Mouse (Mus musculus) frontal cortex, postnatal 14 days (tissue): Measurements from ENCODE around the gene Slc44a4.

Experiments used
- DNase-seq, 2 experiments: peaks; one replicate each; pipeline ENCODE4 v3.0.0; 2022; ENCODE audit warnings: low spot score in 2 of 2

The Slc44a4 gene

GRCm38 (mm10) chr17:34913930-34914665, at the start of gene Slc44a4:
Gene Slc44a4, plus strand, starts transcription at chr17:34914466.
- no peak for DNase-seq

- no peak for DNase-seq
Measured at GRCm38 (mm10) chr17:34865981-34866380, 48.3 kb upstream of the Slc44a4 start.

GRCm38 (mm10) chr17:34874321-34874720, 39.9 kb upstream of the Slc44a4 start:
- no peak for DNase-seq

GRCm38 (mm10) chr17:34879336-34879879, 34.9 kb upstream of the Slc44a4 start, which contains the start of gene Zbtb12:
Gene Zbtb12, plus strand, starts transcription at chr17:34879483.
- DNase-seq, result no peak

- DNase-seq, result no peak
Measured at GRCm38 (mm10) chr17:34881166-34881565, 33.1 kb upstream of the Slc44a4 start.

- no peak for DNase-seq
Measured at GRCm38 (mm10) chr17:34881683-34882310, 32.5 kb upstream of the Slc44a4 start, which contains the start of gene Gm20547. Gene Gm20547, minus strand, starts transcription at chr17:34882042.

- DNase-seq, result no peak
Measured at GRCm38 (mm10) chr17:34883332-34883731, 30.9 kb upstream of the Slc44a4 start.

- DNase-seq, result no peak
Measured at GRCm38 (mm10) chr17:34884704-34885103, 29.6 kb upstream of the Slc44a4 start.

GRCm38 (mm10) chr17:34885615-34886014, 28.7 kb upstream of the Slc44a4 start:
- no peak for DNase-seq

- DNase-seq, result no peak
Measured at GRCm38 (mm10) chr17:34887942-34888341, 26.3 kb upstream of the Slc44a4 start.

- no peak for DNase-seq
Measured at GRCm38 (mm10) chr17:34890074-34890743, 24.1 kb upstream of the Slc44a4 start.

- no peak for DNase-seq
Measured at GRCm38 (mm10) chr17:34891377-34891776, 22.9 kb upstream of the Slc44a4 start.

GRCm38 (mm10) chr17:34893072-34893824, 21.0 kb upstream of the Slc44a4 start:
- no peak for DNase-seq

GRCm38 (mm10) chr17:34894074-34894597, 20.1 kb upstream of the Slc44a4 start:
- DNase-seq, result peak; percentile 87

- peak in 1 of 2 experiments; percentile 29 for DNase-seq
Measured at GRCm38 (mm10) chr17:34894801-34895530, 19.3 kb upstream of the Slc44a4 start.

GRCm38 (mm10) chr17:34895724-34896123, 18.5 kb upstream of the Slc44a4 start:
- no peak for DNase-seq

GRCm38 (mm10) chr17:34896366-34896765, 17.9 kb upstream of the Slc44a4 start:
- DNase-seq, result no peak

- DNase-seq, result peak in 1 of 2 experiments; percentile 31
Measured at GRCm38 (mm10) chr17:34897373-34898159, 16.7 kb upstream of the Slc44a4 start.

- peak; percentile 69 to 73 for DNase-seq
Measured at GRCm38 (mm10) chr17:34898160-34898586, 16.1 kb upstream of the Slc44a4 start, which contains the start of the genes C2 and Ehmt2. Gene C2, minus strand, starts transcription at chr17:34898265. Gene Ehmt2, plus strand, starts transcription at chr17:34898469.

GRCm38 (mm10) chr17:34898706-34899052, 15.6 kb upstream of the Slc44a4 start:
- no peak for DNase-seq
